Mouse (Mus musculus) brown adipose tissue, adult 24 weeks (tissue): Measurements from ENCODE around the gene Klf9. TPM values are rescaled to one million over a fixed set of nuclear protein-coding genes. Genes with fewer than 3 reads are reported as not detected.

Source experiments
- H3K27ac ChIP-seq: fragments of 200-500 bp; replicated peaks from 2 replicates; pipeline ENCODE4 v1.5.1; 2012; ENCODE audit warnings: low read depth, mild to moderate bottlenecking, low read length
- H3K4me1 ChIP-seq: fragments of 200-500 bp; 2 replicates; pipeline ENCODE4 v1.6.1; 2012; ENCODE audit warnings: low read length, mixed read lengths; ENCODE audit not compliant: control insufficient read depth, insufficient read depth, insufficient read length
- H3K4me3 ChIP-seq: fragments of 200-500 bp; 2 replicates; pipeline ENCODE4 v1.5.1; 2012; ENCODE audit warnings: low read depth, mild to moderate bottlenecking, low read length, moderate library complexity; ENCODE audit not compliant: insufficient read depth
- polyA plus RNA-seq: library from polyadenylated mRNA; stranded (reverse); fragments of >200 nt; gene quantifications from 2 replicates; pipeline ENCODE4 v1.2.4, GENCODE M21; 2012; ENCODE audit not compliant: missing spikeins, insufficient read depth, insufficient read length

Klf9 gene
- polyA plus RNA-seq, 1 experiment, result 61.4 TPM

DNA sequence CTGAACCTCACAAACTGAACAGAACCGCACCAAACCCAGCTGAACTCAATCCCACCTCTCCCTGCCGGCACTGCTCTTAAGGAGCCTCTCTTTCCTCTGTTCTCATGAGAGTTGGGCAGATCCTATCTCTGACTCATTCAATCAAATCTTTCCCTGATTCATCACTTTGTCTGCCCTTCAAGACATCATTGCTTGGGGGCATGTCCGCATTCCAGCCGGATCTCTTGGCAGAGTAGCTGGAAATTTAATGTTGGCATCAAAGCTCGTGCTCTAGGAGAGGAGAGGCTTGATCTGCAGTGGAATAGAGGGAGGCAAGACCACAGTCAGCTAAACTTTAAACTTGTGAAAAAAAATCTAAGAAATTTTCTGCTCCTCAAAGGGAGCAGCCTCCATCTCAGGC lies 61.1 kb downstream of the Klf9 start:
- no peak overlapping the region for H3K4me3 ChIP-seq
- H3K4me1 ChIP-seq, result no peaks in the 10 kb centered on the region
- no peak overlapping the region for H3K27ac ChIP-seq

DNA sequence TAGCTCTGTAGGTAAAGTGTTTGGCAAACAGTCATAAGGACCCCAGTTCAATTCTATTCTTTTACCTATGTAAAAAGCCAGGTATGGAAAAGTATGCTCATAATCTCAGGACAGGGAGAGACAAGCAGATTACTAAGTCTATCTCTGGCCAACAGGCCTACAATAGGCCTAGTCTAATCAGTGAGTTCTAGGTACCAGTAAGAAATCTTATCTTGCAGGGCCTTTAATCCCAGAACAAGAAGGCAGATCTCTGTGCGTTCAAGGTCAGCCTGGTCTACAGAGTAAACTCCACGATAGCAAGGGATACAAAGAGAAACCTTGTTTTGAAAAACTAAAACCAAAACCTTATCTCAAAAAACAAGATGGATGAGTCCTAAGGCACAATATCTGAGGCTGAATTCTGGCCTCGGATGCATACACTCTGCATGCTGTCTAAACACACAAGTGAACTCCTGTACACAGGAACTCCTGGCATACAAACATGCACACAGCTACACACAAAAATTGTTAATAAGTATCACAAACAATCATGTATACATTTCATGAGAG lies 62.6 kb downstream of the Klf9 start:
- H3K4me1 ChIP-seq, result no peaks in the 10 kb centered on the region
- no peak overlapping the region for H3K27ac ChIP-seq
- no peak overlapping the region for H3K4me3 ChIP-seq

DNA sequence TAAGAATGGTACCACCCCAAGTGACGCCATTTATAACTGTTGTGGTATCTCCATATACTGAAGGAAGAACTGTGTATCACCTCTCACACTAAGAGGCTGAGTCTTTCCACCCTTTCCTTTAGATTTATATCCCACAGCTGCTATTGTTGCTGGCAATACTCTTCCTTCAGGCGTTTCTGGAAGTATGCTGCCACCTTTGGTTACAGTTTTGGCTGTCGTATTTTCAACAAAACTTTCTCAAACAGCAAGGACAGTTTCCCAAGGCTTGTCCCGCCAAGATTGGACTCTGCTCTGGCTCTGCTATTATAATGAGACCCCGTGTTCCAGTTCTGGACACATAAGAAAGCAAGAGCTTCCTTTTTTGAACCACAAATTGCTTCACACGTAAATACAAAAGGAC lies 70.3 kb downstream of the Klf9 start:
- no peaks in the 10 kb centered on the region for H3K4me1 ChIP-seq
- no peak overlapping the region for H3K27ac ChIP-seq
- H3K4me3 ChIP-seq, result no peak overlapping the region

DNA sequence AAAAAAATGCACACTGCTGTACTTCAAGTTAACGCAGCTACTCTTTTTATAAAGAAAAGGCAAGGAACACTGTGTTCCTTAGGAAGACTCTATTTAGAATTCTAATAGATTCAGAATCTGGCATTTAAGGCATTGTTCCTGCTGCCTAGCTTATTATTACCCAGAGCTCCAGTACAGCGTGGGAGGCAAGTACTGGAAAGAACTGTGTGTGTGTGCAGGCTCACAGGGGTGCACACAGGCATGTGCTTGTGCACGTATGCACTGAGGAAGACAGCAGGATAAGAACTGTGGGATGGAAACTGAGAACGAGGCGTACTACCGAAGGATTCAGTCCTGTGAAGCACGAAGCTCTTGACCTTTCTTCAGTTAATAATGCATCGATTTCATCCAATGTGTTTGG lies 73.3 kb downstream of the Klf9 start:
- Histone ChIP-seq H3K4me3 (no peak overlapping the region), H3K4me1 (no peaks in the 10 kb centered on the region), H3K27ac (no peak overlapping the region)

Other genes with a start within 250 kb of the Klf9 start
- gene Smc5, start 132.7 kb downstream of the Klf9 start, polyA plus RNA-seq, result 7.0 and 10.6 TPM in 2 replicates